Comparison of ENCODE assay signal across 9 mouse cellular contexts in genomic region chr12:117160211-117160891, GRCm38 (mm10).
A peak's percentile ranks its signal among the peaks of the same experiment; 100 is the strongest.
DNase-seq lines count a peak whose midpoint lies in the region; ATAC-seq and TF ChIP-seq lines count a peak whose summit lies in the region.
"Had no signal": no experiment of that assay in that cellular context is flagged by ENCODE, and none has a peak within 500 bp of the region (broad histone marks: within the 10 kb centered on the region; RNA-seq: fewer than 3 reads in every experiment).

No protein-coding gene starts in this region.

- no peaks in the 10 kb centered on the region for H3K9me3 ChIP-seq in kidney, embryonic 15.5 days (replicated peaks)
- no peaks in the 10 kb centered on the region for H3K9me3 ChIP-seq in embryonic facial prominence, embryonic 13.5 days
- no peaks in the 10 kb centered on the region for H3K9me3 ChIP-seq in intestine, postnatal 0 days (ENCODE audit: control insufficient read depth)

- no peak for DNase-seq in kidney, postnatal 36 days
- peak; percentile 78 for DNase-seq in retina, embryonic 14.5 days (ENCODE audit: low spot score)
- DNase-seq in thymus, postnatal 10 days (ENCODE audit: low spot score in 2 of 2) = no peak
- DNase-seq in adrenal gland, postnatal 36 days = no peak
- DNase-seq in kidney, postnatal 14 days = no peak
- DNase-seq: right cerebral cortex, postnatal 25 days had no signal

- peak overlapping the region; percentile 58 for H3K4me2 ChIP-seq in kidney, embryonic 15.5 days
- H3K4me2 ChIP-seq in embryonic facial prominence, embryonic 13.5 days = peak overlapping the region; percentile 57
- peak overlapping the region; percentile 22; the same call in 1 of the 2 replicates for H3K4me2 ChIP-seq in intestine, postnatal 0 days (replicated peaks; ENCODE audit: low read depth)

- peaks cover 91% of the 10 kb centered on the region for H3K27me3 ChIP-seq in kidney, embryonic 15.5 days
- peaks cover 74% of the 10 kb centered on the region for H3K27me3 ChIP-seq in embryonic facial prominence, embryonic 13.5 days
- peaks cover 56% of the 10 kb centered on the region for H3K27me3 ChIP-seq in intestine, postnatal 0 days (replicated peaks; ENCODE audit: control insufficient read depth, insufficient read depth, low read length)

- TF ChIP-seq CTCF in intestine, postnatal 0 days (IDR thresholded peaks at IDR 0.05; ENCODE audit: low read depth) = no peak

- peak overlapping the region; percentile 27 for H3K4me3 ChIP-seq in kidney, embryonic 15.5 days (replicated peaks)
- peak overlapping the region; percentile 30 for H3K4me3 ChIP-seq in embryonic facial prominence, embryonic 13.5 days
- H3K4me3 ChIP-seq in intestine, postnatal 0 days (ENCODE audit: low read depth, low read length) = peak overlapping the region; percentile 0; the same call in 1 of the 2 replicates

- 2% methylated on average over 30 of the region's 30 CpGs for WGBS in kidney, embryonic 15.5 days
- WGBS in embryonic facial prominence, embryonic 13.5 days = 5% methylated on average over 29 of the region's 30 CpGs
- 9% methylated on average over 30 of the region's 30 CpGs for WGBS in intestine, postnatal 0 days

- peak; percentile 55; the same call in 1 of the 2 replicates for ATAC-seq in kidney, embryonic 15.5 days (replicated peaks; ENCODE audit: low FRiP score)
- ATAC-seq in embryonic facial prominence, embryonic 13.5 days (ENCODE audit: insufficient number of reproducible peaks, insufficient read depth, low FRiP score, low TSS enrichment, low read depth) = no peak
- no peak for ATAC-seq in intestine, postnatal 0 days

- H3K4me1 ChIP-seq in kidney, embryonic 15.5 days = peaks cover 24% of the 10 kb centered on the region
- H3K4me1 ChIP-seq in embryonic facial prominence, embryonic 13.5 days = peaks cover 19% of the 10 kb centered on the region
- H3K4me1 ChIP-seq in intestine, postnatal 0 days (replicated peaks; ENCODE audit: control insufficient read depth, insufficient read depth, low read length) = no peaks in the 10 kb centered on the region

- no peak overlapping the region for H3K27ac ChIP-seq in kidney, embryonic 15.5 days
- H3K27ac ChIP-seq in embryonic facial prominence, embryonic 13.5 days = no peak overlapping the region
- no peak overlapping the region for H3K27ac ChIP-seq in intestine, postnatal 0 days (ENCODE audit: low read depth, low read length)

- no peak overlapping the region for H3K9ac ChIP-seq in kidney, embryonic 15.5 days
- H3K9ac ChIP-seq in embryonic facial prominence, embryonic 13.5 days = peak overlapping the region; percentile 46; the same call in 1 of the 2 replicates
- H3K9ac ChIP-seq in intestine, postnatal 0 days (ENCODE audit: low read depth, low read length) = no peak overlapping the region

- H3K36me3 ChIP-seq in kidney, embryonic 15.5 days = no peaks in the 10 kb centered on the region
- H3K36me3 ChIP-seq in embryonic facial prominence, embryonic 13.5 days = no peaks in the 10 kb centered on the region
- no peaks in the 10 kb centered on the region for H3K36me3 ChIP-seq in intestine, postnatal 0 days (ENCODE audit: control insufficient read depth, insufficient read depth)
